Mouse (Mus musculus) kidney, postnatal 10 days (tissue): Measurements from ENCODE around the gene C1qtnf9.

Experiments used
- DNase-seq: peaks from one replicate; pipeline ENCODE4 v3.0.0; 2021; ENCODE audit warnings: mixed read lengths

The C1qtnf9 gene

GRCm38 (mm10) chr14:60796600-60797322, 28.8 kb downstream of the C1qtnf9 start:
- no peak for DNase-seq

- DNase-seq = no peak
These were observed 29.7 kb downstream of the C1qtnf9 start for GRCm38 (mm10) chr14:60797596-60797995.

GRCm38 (mm10) chr14:60798721-60799120, 30.8 kb downstream of the C1qtnf9 start:
- no peak for DNase-seq

- DNase-seq = no peak
These were observed 32.1 kb downstream of the C1qtnf9 start for GRCm38 (mm10) chr14:60799762-60800728.

GRCm38 (mm10) chr14:60802026-60802425, 34.1 kb downstream of the C1qtnf9 start:
- no peak for DNase-seq

- DNase-seq = no peak
These were observed 37.0 kb downstream of the C1qtnf9 start for GRCm38 (mm10) chr14:60804978-60805377.

- DNase-seq = no peak
These were observed 37.9 kb downstream of the C1qtnf9 start for GRCm38 (mm10) chr14:60805871-60806270.

GRCm38 (mm10) chr14:60806891-60807344, 39.0 kb downstream of the C1qtnf9 start:
- no peak for DNase-seq

GRCm38 (mm10) chr14:60809881-60810280, 41.9 kb downstream of the C1qtnf9 start:
- DNase-seq = no peak

- DNase-seq = no peak
These were observed 43.6 kb downstream of the C1qtnf9 start for GRCm38 (mm10) chr14:60811547-60811946.

- no peak for DNase-seq
These were observed 47.2 kb downstream of the C1qtnf9 start for GRCm38 (mm10) chr14:60815098-60815497.

GRCm38 (mm10) chr14:60818045-60818444, 50.1 kb downstream of the C1qtnf9 start:
- DNase-seq = no peak

GRCm38 (mm10) chr14:60830096-60830495, 62.2 kb downstream of the C1qtnf9 start:
- DNase-seq = no peak
